Mouse (Mus musculus): ENCODE data around the gene Ccdc124.

GRCm38 (mm10) chr8:70879500-70879899, 5.8 kb upstream of the Ccdc124 start:
- TF ChIP-seq CTCF (IDR thresholded peaks at IDR 0.05; ENCODE audit: borderline replicate concordance, extremely low read depth, insufficient read depth, insufficient read length): no peak
- no peak for TF ChIP-seq POLR2A (IDR thresholded peaks at IDR 0.05; ENCODE audit: borderline replicate concordance, extremely low read depth, insufficient read depth, insufficient read length, poor library complexity, severe bottlenecking)
